Mouse (Mus musculus): ENCODE results near the gene Cytl1.

- TF ChIP-seq TAL1 (IDR thresholded peaks at IDR 0.05; ENCODE audit: low read length) = no peak
- TF ChIP-seq GATA1 (IDR thresholded peaks at IDR 0.05; ENCODE audit: low read length) = no peak
These were observed 8.8 kb downstream of the Cytl1 start for GRCm38 (mm10) chr5:37743889-37744707.

Measured in erythroblast, embryonic 14.5 days (primary cell).